Mouse (Mus musculus) C2C12 (cell line): Measurements from ENCODE around the gene Gpr12. TPM values are rescaled to one million over a fixed set of nuclear protein-coding genes. Genes with fewer than 3 reads are reported as not detected.

ENCODE experiments used
- H3K27me3 ChIP-seq: one replicate; pipeline ENCODE4 v1.6.1; 2011; ENCODE audit not compliant: control insufficient read depth, insufficient read depth, insufficient read length
- H3K36me3 ChIP-seq: one replicate; pipeline ENCODE4 v1.6.1; 2011; ENCODE audit not compliant: control insufficient read depth, insufficient read depth
- H3K4me3 ChIP-seq: one replicate; pipeline ENCODE4 v1.5.1; 2011; ENCODE audit warnings: mild to moderate bottlenecking, control low read depth; ENCODE audit not compliant: poor library complexity, insufficient read depth, severe bottlenecking
- H3K79me2 ChIP-seq: one replicate; pipeline ENCODE4 v1.6.1; 2011; ENCODE audit not compliant: control insufficient read depth, insufficient read depth
- H3K79me3 ChIP-seq: one replicate; pipeline ENCODE4 v1.6.1; 2011; ENCODE audit warnings: low read depth, control low read depth
- H3ac ChIP-seq: one replicate; pipeline ENCODE3; 2011; ENCODE audit warnings: low read depth; ENCODE audit not compliant: control insufficient read depth, insufficient read length
- CEBPB ChIP-seq: IDR thresholded peaks from one replicate; pipeline ENCODE4 v1.6.1; 2011; ENCODE audit warnings: low read depth, mild to moderate bottlenecking, control low read depth, moderate library complexity
- CTCF ChIP-seq: IDR thresholded peaks from one replicate; pipeline ENCODE4 v1.5.1; 2011; ENCODE audit not compliant: control insufficient read depth, insufficient read depth, insufficient read length
- FOSL1 ChIP-seq: IDR thresholded peaks from one replicate; pipeline ENCODE4 v1.8.0; 2011; ENCODE audit warnings: mild to moderate bottlenecking, low read length; ENCODE audit not compliant: poor library complexity, insufficient read depth, severe bottlenecking
- MAX ChIP-seq: IDR thresholded peaks from one replicate; pipeline ENCODE4 v1.6.1; 2011; ENCODE audit warnings: mild to moderate bottlenecking, control low read depth
- MYOD1 ChIP-seq: IDR thresholded peaks from one replicate; pipeline ENCODE4 v1.6.1; 2011; ENCODE audit warnings: low read depth; ENCODE audit not compliant: control insufficient read depth, insufficient read length
- MYOG ChIP-seq: IDR thresholded peaks from one replicate; pipeline ENCODE4 v1.6.1; 2011; ENCODE audit not compliant: control insufficient read depth, insufficient read length; ENCODE audit errors: extremely low read depth
- USF1 ChIP-seq: IDR thresholded peaks from one replicate; pipeline ENCODE4 v1.6.1; 2011; ENCODE audit warnings: low read depth, mild to moderate bottlenecking, control low read depth, moderate library complexity
- polyA plus RNA-seq: library from polyadenylated mRNA; unstranded; fragments of >200 nt; fragmentation: generic; extraction: Trizol; gene quantifications from one replicate; pipeline ENCODE4 v1.2.1, GENCODE M21; 2012; ENCODE audit warnings: missing spikeins

Gpr12 gene
- polyA plus RNA-seq, 1 experiment: not detected

DNA sequence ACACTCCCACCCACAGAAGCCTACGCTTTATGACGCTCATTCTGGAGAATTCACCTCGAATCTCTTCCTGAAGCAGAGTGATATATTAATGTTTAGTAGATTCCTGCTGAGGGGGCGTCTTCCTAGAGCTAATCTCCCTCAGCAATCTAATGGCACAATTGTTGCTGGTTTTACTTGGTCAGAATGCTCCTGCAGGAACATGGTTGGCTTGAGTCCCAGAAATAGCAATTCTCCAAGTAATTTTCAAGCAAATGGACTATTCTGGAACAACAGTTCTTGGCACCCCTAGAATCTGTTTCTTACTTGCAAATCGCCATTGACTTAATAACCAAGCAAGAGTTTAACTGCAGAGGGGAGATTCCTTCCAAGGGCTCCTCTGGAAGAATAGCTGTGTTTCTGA is 42.9 kb upstream of the Gpr12 start:
- TF ChIP-seq CEBPB: no peak
- no peak for TF ChIP-seq CTCF
- TF ChIP-seq USF1: no peak
- TF ChIP-seq MYOG: no peak
- no peaks in the 10 kb centered on the region for H3K79me3 ChIP-seq
- H3K36me3 ChIP-seq: no peaks in the 10 kb centered on the region
- no peak overlapping the region for H3K4me3 ChIP-seq
- H3K27me3 ChIP-seq: peaks cover 3% of the 10 kb centered on the region
- H3ac ChIP-seq: no peak overlapping the region
- H3K79me2 ChIP-seq: no peaks in the 10 kb centered on the region

- Histone ChIP-seq H3ac (no peak overlapping the region), H3K36me3 (no peaks in the 10 kb centered on the region), H3K79me2 (no peaks in the 10 kb centered on the region), H3K27me3 (peaks cover 3% of the 10 kb centered on the region), H3K4me3 (no peak overlapping the region), H3K79me3 (no peaks in the 10 kb centered on the region)
- no peak for TF ChIP-seq CTCF
- TF ChIP-seq MYOG: no peak
- TF ChIP-seq FOSL1: no peak
- TF ChIP-seq MYOD1: no peak
- no peak for TF ChIP-seq USF1
- no peak for TF ChIP-seq MAX
- TF ChIP-seq CEBPB: no peak
Observed at GRCm38 (mm10) chr5:146625635-146626311, 40.7 kb upstream of the Gpr12 start.

DNA sequence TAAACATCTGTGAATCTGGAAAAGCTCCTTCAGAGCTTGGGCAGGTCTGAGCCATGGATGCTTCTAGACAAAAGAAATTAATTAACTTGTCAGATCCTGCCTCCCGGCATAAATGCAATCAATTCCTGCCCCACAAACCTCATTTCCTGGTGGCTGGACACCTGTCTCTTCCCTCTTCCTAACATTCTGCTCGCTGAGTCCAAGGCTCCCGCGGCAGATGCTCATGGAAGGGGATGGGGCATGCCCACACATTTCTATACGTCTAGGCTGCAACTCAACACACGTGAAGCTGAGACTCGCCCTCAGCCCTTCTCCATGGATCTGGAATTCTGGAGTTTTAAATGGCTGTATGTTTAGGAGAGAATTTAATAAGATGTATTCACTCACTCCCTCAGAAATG is 26.8 kb upstream of the Gpr12 start:
- no peaks in the 10 kb centered on the region for H3K79me3 ChIP-seq
- no peak overlapping the region for H3ac ChIP-seq
- H3K36me3 ChIP-seq: no peaks in the 10 kb centered on the region
- TF ChIP-seq MAX (no peak), MYOG (no peak), MYOD1 (no peak), CEBPB (no peak), USF1 (no peak), FOSL1 (no peak), CTCF (no peak)
- H3K4me3 ChIP-seq: no peak overlapping the region
- no peaks in the 10 kb centered on the region for H3K27me3 ChIP-seq
- no peaks in the 10 kb centered on the region for H3K79me2 ChIP-seq

- TF ChIP-seq CTCF: no peak
- TF ChIP-seq MYOD1: no peak
- no peak for TF ChIP-seq MYOG
- TF ChIP-seq FOSL1: no peak
- TF ChIP-seq USF1: no peak
- TF ChIP-seq MAX: no peak
- TF ChIP-seq CEBPB: no peak
- no peak overlapping the region for H3K4me3 ChIP-seq
Observed at GRCm38 (mm10) chr5:146611009-146611408, 26.0 kb upstream of the Gpr12 start.

GRCm38 (mm10) chr5:146609646-146610045 is 24.6 kb upstream of the Gpr12 start:
- Histone ChIP-seq H3ac (no peak overlapping the region), H3K27me3 (no peaks in the 10 kb centered on the region), H3K79me3 (no peaks in the 10 kb centered on the region), H3K36me3 (no peaks in the 10 kb centered on the region), H3K4me3 (no peak overlapping the region), H3K79me2 (no peaks in the 10 kb centered on the region)
- TF ChIP-seq FOSL1: no peak

More at GRCm38 (mm10) chr5:146611009-146611408, 26.0 kb upstream of the Gpr12 start:
- H3K27me3 ChIP-seq: no peaks in the 10 kb centered on the region
- no peak overlapping the region for H3ac ChIP-seq
- H3K79me3 ChIP-seq: no peaks in the 10 kb centered on the region
- no peaks in the 10 kb centered on the region for H3K36me3 ChIP-seq
- no peaks in the 10 kb centered on the region for H3K79me2 ChIP-seq

- H3K4me3 ChIP-seq: no peak overlapping the region
- H3K79me2 ChIP-seq: no peaks in the 10 kb centered on the region
- no peaks in the 10 kb centered on the region for H3K36me3 ChIP-seq
- H3ac ChIP-seq: no peak overlapping the region
- no peaks in the 10 kb centered on the region for H3K27me3 ChIP-seq
- TF ChIP-seq USF1 (no peak), FOSL1 (no peak), CTCF (no peak), MYOD1 (no peak), MAX (no peak), MYOG (no peak), CEBPB (no peak)
- no peaks in the 10 kb centered on the region for H3K79me3 ChIP-seq
Observed at GRCm38 (mm10) chr5:146607816-146608215, 22.8 kb upstream of the Gpr12 start.
